Mouse (Mus musculus): ENCODE data around the gene Macrod2.

GRCm38 (mm10) chr2:140826241-140826640 is 431.1 kb downstream of the Macrod2 start:
- TF ChIP-seq CTCF (IDR thresholded peaks at IDR 0.05; ENCODE audit: low read depth) = no peak
- TF ChIP-seq EP300 (IDR thresholded peaks at IDR 0.05; ENCODE audit: low read depth) = no peak
